Mouse (Mus musculus) E14TG2a.4 (cell line): ENCODE data around the gene Ube2f.

Experiments used
- H3K27me3 ChIP-seq: 2 replicates; pipeline ENCODE4 v1.6.1; 2014; ENCODE audit warnings: low read length, control low read depth; ENCODE audit not compliant: insufficient read depth
- H3K36me3 ChIP-seq: 2 replicates; pipeline ENCODE4 v1.6.1; 2014; ENCODE audit warnings: low read length, control low read depth; ENCODE audit not compliant: insufficient read depth
- H3K4me1 ChIP-seq: replicated peaks from 2 replicates; pipeline ENCODE4 v1.6.1; 2014; ENCODE audit warnings: low read depth, low read length, control low read depth
- H3K4me3 ChIP-seq: replicated peaks from 2 replicates; pipeline ENCODE4 v1.5.1; 2014; ENCODE audit warnings: mild to moderate bottlenecking, low read length
- H3K9me3 ChIP-seq: 2 replicates; pipeline ENCODE4 v1.6.1; 2014; ENCODE audit warnings: low read length, control low read depth
- CTCF ChIP-seq: conservative IDR thresholded peaks from 2 replicates; pipeline ENCODE4 v1.5.1; 2014; ENCODE audit warnings: low read length
- NANOG ChIP-seq: IDR thresholded peaks from 2 replicates; pipeline ENCODE4 v1.6.1; 2014; ENCODE audit warnings: borderline replicate concordance, low read length, mixed read lengths
- POU5F1 ChIP-seq: IDR thresholded peaks from 2 replicates; pipeline ENCODE4 v1.6.1; 2014; ENCODE audit warnings: low read length, borderline replicate concordance

The Ube2f gene

DNA sequence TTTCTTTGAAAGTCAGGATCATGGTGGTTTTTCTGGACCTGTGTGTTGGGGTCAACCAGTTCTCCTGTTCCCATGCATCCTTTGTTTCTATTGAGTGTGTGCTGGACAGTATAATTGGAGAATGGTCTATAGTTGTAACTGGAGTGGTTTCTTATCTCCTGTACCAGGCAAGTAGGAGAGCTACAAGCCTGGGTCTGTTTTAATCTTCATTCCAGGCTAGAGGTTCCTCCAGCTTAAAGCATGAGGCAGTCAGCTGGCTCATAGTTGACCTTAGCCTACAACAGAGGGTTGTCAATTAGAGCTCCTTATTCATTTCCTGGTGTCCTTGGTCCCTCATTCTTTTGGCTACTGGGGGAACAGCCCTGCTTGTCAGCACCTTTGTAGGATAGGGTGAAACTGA, 83.5 kb downstream of the Ube2f start:
- H3K36me3 ChIP-seq, result no peaks in the 10 kb centered on the region
- H3K9me3 ChIP-seq, result no peaks in the 10 kb centered on the region
- TF ChIP-seq CTCF (no peak), POU5F1 (no peak), NANOG (no peak)
- H3K4me1 ChIP-seq, result peaks cover 11% of the 10 kb centered on the region; the same call in 1 of the 2 replicates
- peaks cover 58% of the 10 kb centered on the region for H3K27me3 ChIP-seq
- H3K4me3 ChIP-seq, result no peak overlapping the region

DNA sequence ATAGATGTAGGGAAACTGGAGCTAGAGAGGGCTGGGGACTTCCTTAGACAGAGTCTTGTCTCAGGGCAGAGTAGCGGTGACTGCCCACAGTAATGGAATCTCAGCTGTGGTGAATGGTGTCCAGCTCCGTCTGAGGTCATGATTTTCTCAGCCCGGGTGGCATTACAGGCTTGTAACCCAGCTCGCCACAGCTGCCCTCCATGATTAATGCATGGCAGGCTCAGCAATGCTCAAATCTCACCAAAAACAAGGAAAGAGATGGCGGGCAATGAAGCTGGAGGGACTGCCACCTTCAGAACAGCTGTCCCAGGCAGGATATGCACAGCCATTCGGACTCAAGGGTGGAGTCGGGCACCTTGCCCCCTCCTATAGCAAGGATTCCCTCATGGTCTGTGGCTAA, 87.3 kb downstream of the Ube2f start:
- H3K36me3 ChIP-seq, result no peaks in the 10 kb centered on the region

More for the DNA sequence above, 87.3 kb downstream of the Ube2f start:
- no peaks in the 10 kb centered on the region for H3K9me3 ChIP-seq
- H3K4me1 ChIP-seq, result peaks cover 18% of the 10 kb centered on the region
- TF ChIP-seq CTCF (no peak), POU5F1 (no peak), NANOG (no peak)
- H3K4me3 ChIP-seq, result no peak overlapping the region
- peaks cover 80% of the 10 kb centered on the region for H3K27me3 ChIP-seq
